Mouse (Mus musculus): Measurements from ENCODE around the gene Ank3.

- TF ChIP-seq CTCF (IDR thresholded peaks at IDR 0.05; ENCODE audit: low read depth): no peak
- TF ChIP-seq EP300 (IDR thresholded peaks at IDR 0.05; ENCODE audit: low read depth): no peak
Observed at GRCm38 (mm10) chr10:69510392-69510791, 111.8 kb downstream of the Ank3 start.
